Mouse (Mus musculus) liver, embryonic 12.5 days (tissue): ENCODE results near the gene Lipn. TPM values are rescaled to one million over a fixed set of nuclear protein-coding genes. Genes with fewer than 3 reads are reported as not detected.

Experiments
- ATAC-seq: fragments of 200-750 bp; cut with Nextera tagmentation; 2 replicates; pipeline ENCODE4 v1.8.0; 2017; ENCODE audit warnings: moderate number of reproducible peaks, mild to moderate bottlenecking, moderate library complexity
- H3K27ac ChIP-seq: fragments of 300-500 bp; sonication (generic); 2 replicates; pipeline ENCODE4 v1.5.1; 2016; ENCODE audit warnings: mild to moderate bottlenecking
- H3K27me3 ChIP-seq: fragments of 300-500 bp; sonication (generic); replicated peaks from 2 replicates; pipeline ENCODE4 v1.6.1; 2016; ENCODE audit warnings: mild to moderate bottlenecking, moderate library complexity
- H3K36me3 ChIP-seq: fragments of 300-500 bp; sonication (generic); 2 replicates; pipeline ENCODE4 v1.6.1; 2016; ENCODE audit warnings: mild to moderate bottlenecking, moderate library complexity
- H3K4me1 ChIP-seq: fragments of 300-500 bp; sonication (generic); 2 replicates; pipeline ENCODE4 v1.6.1; 2016
- H3K4me2 ChIP-seq: fragments of 300-500 bp; sonication (generic); 2 replicates; pipeline ENCODE4 v1.6.1; 2016; ENCODE audit warnings: mild to moderate bottlenecking, moderate library complexity
- H3K4me3 ChIP-seq: fragments of 300-500 bp; sonication (generic); 2 replicates; pipeline ENCODE4 v1.5.1; 2016; ENCODE audit warnings: mild to moderate bottlenecking, moderate library complexity
- H3K9ac ChIP-seq: fragments of 300-500 bp; sonication (generic); 2 replicates; pipeline ENCODE4 v1.6.1; 2016; ENCODE audit warnings: mild to moderate bottlenecking, moderate library complexity
- H3K9me3 ChIP-seq: fragments of 300-500 bp; sonication (generic); replicated peaks from 2 replicates; pipeline ENCODE4 v1.6.1; 2016; ENCODE audit warnings: mild to moderate bottlenecking, moderate library complexity
- WGBS: fragments of 180-500 bp; shearing (Covaris S2); methylation state at CpG from one replicate; pipeline ENCODE4 v1.1.7; 2016; ENCODE audit not compliant: insufficient replicate concordance; 5-methylcytosine and 5-hydroxymethylcytosine counted together
- microRNA-seq: library from miRNA; unstranded; fragments of <30 nt; microRNA quantifications from one replicate; pipeline ENCODE4, GENCODE M21; 2017
- polyA plus RNA-seq: library from polyadenylated mRNA; unstranded; fragments of >200 nt; fragmentation: Nextera tagmentation; extraction: Ambion mirVana; gene quantifications from 2 replicates; pipeline ENCODE4 v1.2.1, GENCODE M21; 2016

The Lipn gene
- polyA plus RNA-seq, 1 experiment from 2014 or later, result not detected

- Histone ChIP-seq H3K9me3 (no peaks in the 10 kb centered on the region), H3K27me3 (no peaks in the 10 kb centered on the region), H3K36me3 (no peaks in the 10 kb centered on the region), H3K9ac (no peak overlapping the region), H3K27ac (no peak overlapping the region), H3K4me3 (no peak overlapping the region), H3K4me1 (no peaks in the 10 kb centered on the region), H3K4me2 (no peak overlapping the region)
- 67% methylated on average over 5 of the region's 5 CpGs for WGBS
- no peak for ATAC-seq
Observed at GRCm38 (mm10) chr19:34095381-34095780, 28.2 kb downstream of the Lipn start.

- no peak overlapping the region for H3K27ac ChIP-seq
- H3K36me3 ChIP-seq, result no peaks in the 10 kb centered on the region
- H3K4me3 ChIP-seq, result no peak overlapping the region
- ATAC-seq, result no peak
- H3K9ac ChIP-seq, result no peak overlapping the region
- 62% methylated on average over 1 of the region's 1 CpGs for WGBS
- H3K27me3 ChIP-seq, result no peaks in the 10 kb centered on the region
- H3K4me1 ChIP-seq, result no peaks in the 10 kb centered on the region
- no peaks in the 10 kb centered on the region for H3K9me3 ChIP-seq
- no peak overlapping the region for H3K4me2 ChIP-seq
Observed at GRCm38 (mm10) chr19:34096228-34096627, 29.1 kb downstream of the Lipn start.

- no peaks in the 10 kb centered on the region for H3K4me1 ChIP-seq
- no peaks in the 10 kb centered on the region for H3K27me3 ChIP-seq
- H3K9ac ChIP-seq, result no peak within 1 kb of the TSS
- 70% methylated on average over 4 of the region's 4 CpGs for WGBS
- no peaks in the 10 kb centered on the region for H3K36me3 ChIP-seq
- ATAC-seq, result no peak
- H3K4me3 ChIP-seq, result no peak within 1 kb of the TSS
- H3K27ac ChIP-seq, result no peak within 1 kb of the TSS
- no peaks in the 10 kb centered on the region for H3K9me3 ChIP-seq
- H3K4me2 ChIP-seq, result no peak within 1 kb of the TSS
Observed at GRCm38 (mm10) chr19:34100633-34101032, 33.5 kb downstream of the Lipn start, which contains the start of gene Lipm. Lipm (plus strand) TSS chr19:34100933.

- Histone ChIP-seq H3K36me3 (no peaks in the 10 kb centered on the region), H3K4me3 (no peak overlapping the region), H3K4me1 (no peaks in the 10 kb centered on the region), H3K4me2 (no peak overlapping the region), H3K27ac (no peak overlapping the region), H3K27me3 (no peaks in the 10 kb centered on the region), H3K9ac (no peak overlapping the region), H3K9me3 (no peaks in the 10 kb centered on the region)
- WGBS, result 71% methylated on average over 7 of the region's 7 CpGs
- no peak for ATAC-seq
Observed at GRCm38 (mm10) chr19:34101888-34102287, 34.7 kb downstream of the Lipn start.

GRCm38 (mm10) chr19:34104841-34105240, 37.7 kb downstream of the Lipn start:
- H3K4me2 ChIP-seq, result no peak overlapping the region
- H3K9ac ChIP-seq, result no peak overlapping the region
- no peak overlapping the region for H3K27ac ChIP-seq
- no peaks in the 10 kb centered on the region for H3K27me3 ChIP-seq
- 62% methylated on average over 3 of the region's 3 CpGs for WGBS
- H3K9me3 ChIP-seq, result no peaks in the 10 kb centered on the region
- no peaks in the 10 kb centered on the region for H3K4me1 ChIP-seq
- H3K4me3 ChIP-seq, result no peak overlapping the region
- ATAC-seq, result no peak
- H3K36me3 ChIP-seq, result no peaks in the 10 kb centered on the region

GRCm38 (mm10) chr19:34119102-34119501, 51.9 kb downstream of the Lipn start:
- WGBS, result 55% methylated on average over 1 of the region's 1 CpGs

GRCm38 (mm10) chr19:34119653-34120052, 52.5 kb downstream of the Lipn start:
- H3K36me3 ChIP-seq, result no peaks in the 10 kb centered on the region
- no peak overlapping the region for H3K4me2 ChIP-seq
- WGBS, result 64% methylated on average over 4 of the region's 4 CpGs
- no peaks in the 10 kb centered on the region for H3K4me1 ChIP-seq
- H3K9ac ChIP-seq, result no peak overlapping the region
- H3K9me3 ChIP-seq, result no peaks in the 10 kb centered on the region
- no peaks in the 10 kb centered on the region for H3K27me3 ChIP-seq
- H3K4me3 ChIP-seq, result no peak overlapping the region
- no peak overlapping the region for H3K27ac ChIP-seq
- ATAC-seq, result no peak

More at GRCm38 (mm10) chr19:34119102-34119501, 51.9 kb downstream of the Lipn start:
- Histone ChIP-seq H3K27ac (no peak overlapping the region), H3K4me1 (no peaks in the 10 kb centered on the region), H3K36me3 (no peaks in the 10 kb centered on the region), H3K9me3 (no peaks in the 10 kb centered on the region), H3K4me2 (no peak overlapping the region), H3K9ac (no peak overlapping the region), H3K4me3 (no peak overlapping the region), H3K27me3 (no peaks in the 10 kb centered on the region)
- no peak for ATAC-seq

GRCm38 (mm10) chr19:34120107-34120731, 53.1 kb downstream of the Lipn start:
- 32% methylated on average over 3 of the region's 3 CpGs for WGBS
- no peak for ATAC-seq
- H3K36me3 ChIP-seq, result no peaks in the 10 kb centered on the region

More at GRCm38 (mm10) chr19:34120107-34120731, 53.1 kb downstream of the Lipn start:
- H3K9ac ChIP-seq, result no peak overlapping the region
- no peaks in the 10 kb centered on the region for H3K4me1 ChIP-seq
- H3K4me2 ChIP-seq, result no peak overlapping the region
- H3K4me3 ChIP-seq, result no peak overlapping the region
- H3K9me3 ChIP-seq, result no peaks in the 10 kb centered on the region
- H3K27me3 ChIP-seq, result no peaks in the 10 kb centered on the region
- H3K27ac ChIP-seq, result no peak overlapping the region

Small RNA genes within 50 kb of the gene (microRNA-seq; reads per million reads assigned to microRNA genes)
- not detected for gene Gm23334

Other genes starting within 250 kb of the Lipn start
- not detected in 2 replicates for gene Lipf, start 106.2 kb upstream of the Lipn start, polyA plus RNA-seq
- gene Lipk, start 59.1 kb upstream of the Lipn start, polyA plus RNA-seq, result not detected in 2 replicates
- gene Lipm, start 33.6 kb downstream of the Lipn start, polyA plus RNA-seq, result not detected in 2 replicates
- 0.13 TPM in 1 of 2 replicates, not detected in the other for gene Ankrd22, start 98.7 kb downstream of the Lipn start, polyA plus RNA-seq
- 2.3 and 3.0 TPM in 2 replicates for gene Stambpl1, start 124.9 kb downstream of the Lipn start, polyA plus RNA-seq
- gene Acta2, start 188.2 kb downstream of the Lipn start, polyA plus RNA-seq, result 26.4 and 31.0 TPM in 2 replicates
- gene Fas, start 223.3 kb downstream of the Lipn start, polyA plus RNA-seq, result 0.74 and 1.4 TPM in 2 replicates